Mouse (Mus musculus): Measurements from ENCODE around the gene B4galnt3. TPM values are rescaled to one million over a fixed set of nuclear protein-coding genes. Genes with fewer than 3 reads are reported as not detected.
A peak's percentile ranks its signal among the peaks of the same experiment; 100 is the strongest.

The B4galnt3 gene
- polyA plus RNA-seq, 1 experiment: 0.10 TPM

GRCm38 (mm10) chr6:120193793-120194192 is 100.6 kb downstream of the B4galnt3 start:
- no peak overlapping the region for H3K4me2 ChIP-seq (ENCODE audit: low read depth)
- no peak overlapping the region for H3K4me3 ChIP-seq
- no peaks in the 10 kb centered on the region for H3K36me3 ChIP-seq (ENCODE audit: control insufficient read depth, insufficient read depth)
- no peak overlapping the region for H3ac ChIP-seq (ENCODE audit: control insufficient read depth, insufficient read length)
- no peaks in the 10 kb centered on the region for H3K27me3 ChIP-seq (ENCODE audit: control insufficient read depth, insufficient read depth, insufficient read length)
- no peaks in the 10 kb centered on the region for H3K79me2 ChIP-seq (ENCODE audit: control insufficient read depth, insufficient read depth)
- TF ChIP-seq POLR2A (IDR thresholded peaks at IDR 0.05; ENCODE audit: insufficient read length, low read depth): no peak

GRCm38 (mm10) chr6:120193174-120193573 is 101.2 kb downstream of the B4galnt3 start:
- Histone ChIP-seq H3K4me2 (ENCODE audit: low read depth) (peak overlapping the region; percentile 79), H3K27me3 (ENCODE audit: control insufficient read depth, insufficient read depth, insufficient read length) (no peaks in the 10 kb centered on the region), H3K4me3 (peak overlapping the region; percentile 23), H3K36me3 (ENCODE audit: control insufficient read depth, insufficient read depth) (no peaks in the 10 kb centered on the region), H3ac (ENCODE audit: control insufficient read depth, insufficient read length) (no peak overlapping the region), H3K79me2 (ENCODE audit: control insufficient read depth, insufficient read depth) (no peaks in the 10 kb centered on the region)
- TF ChIP-seq POLR2A (IDR thresholded peaks at IDR 0.05; ENCODE audit: insufficient read length, low read depth) (no peak), USF1 (IDR thresholded peaks at IDR 0.05; ENCODE audit: low read depth) (peak; percentile 79)

GRCm38 (mm10) chr6:120192211-120192870 is 102.0 kb downstream of the B4galnt3 start:
- H3K27me3 ChIP-seq (ENCODE audit: control insufficient read depth, insufficient read depth, insufficient read length): no peaks in the 10 kb centered on the region
- H3K36me3 ChIP-seq (ENCODE audit: control insufficient read depth, insufficient read depth): no peaks in the 10 kb centered on the region
- TF ChIP-seq TCF3 (IDR thresholded peaks at IDR 0.05; ENCODE audit: insufficient read length, low read depth) (no peak), MAX (IDR thresholded peaks at IDR 0.05; ENCODE audit: low read depth) (no peak), CEBPB (IDR thresholded peaks at IDR 0.05; ENCODE audit: insufficient read depth, poor library complexity, severe bottlenecking) (no peak), REST (IDR thresholded peaks at IDR 0.05; ENCODE audit: insufficient read depth, insufficient read length) (no peak), MYOG (IDR thresholded peaks at IDR 0.05; ENCODE audit: control insufficient read depth in 1 of 3, insufficient read depth in 1 of 3, insufficient read length in 2 of 3, low read depth in 2 of 3) (no peak), SRF (IDR thresholded peaks at IDR 0.05; ENCODE audit: control insufficient read depth, insufficient read length, low read depth) (no peak), TCF12 (IDR thresholded peaks at IDR 0.05; ENCODE audit: insufficient read depth, poor library complexity, severe bottlenecking) (no peak), MYOD1 (IDR thresholded peaks at IDR 0.05; ENCODE audit: control insufficient read depth in 1 of 3, insufficient read length in 2 of 3, low read depth in 2 of 3) (no peak), USF1 (IDR thresholded peaks at IDR 0.05; ENCODE audit: low read depth) (no peak), POLR2AphosphoS2 (IDR thresholded peaks at IDR 0.05; ENCODE audit: insufficient read length, low read depth) (peak; percentile 43), POLR2A (IDR thresholded peaks at IDR 0.05; ENCODE audit: insufficient read length, low read depth) (peak; percentile 78), E2F4 (IDR thresholded peaks at IDR 0.05; ENCODE audit: insufficient read depth) (no peak)
- H3K79me2 ChIP-seq (ENCODE audit: control insufficient read depth, insufficient read depth): no peaks in the 10 kb centered on the region
- H3K4me2 ChIP-seq (ENCODE audit: low read depth): peak overlapping the region; percentile 79
- no peak overlapping the region for H3ac ChIP-seq (ENCODE audit: control insufficient read depth, insufficient read length)
- peak overlapping the region; percentile 23 for H3K4me3 ChIP-seq

- Histone ChIP-seq H3K4me3 (peak overlapping the region; percentile 23), H3K4me2 (ENCODE audit: low read depth) (peak overlapping the region; percentile 79), H3K79me2 (ENCODE audit: control insufficient read depth, insufficient read depth) (no peaks in the 10 kb centered on the region), H3K36me3 (ENCODE audit: control insufficient read depth, insufficient read depth) (no peaks in the 10 kb centered on the region), H3K27me3 (ENCODE audit: control insufficient read depth, insufficient read depth, insufficient read length) (no peaks in the 10 kb centered on the region), H3ac (ENCODE audit: control insufficient read depth, insufficient read length) (no peak overlapping the region)
- TF ChIP-seq REST (IDR thresholded peaks at IDR 0.05; ENCODE audit: insufficient read depth, insufficient read length) (no peak), MYOG (IDR thresholded peaks at IDR 0.05; ENCODE audit: control insufficient read depth in 1 of 3, insufficient read depth in 1 of 3, insufficient read length in 2 of 3, low read depth in 2 of 3) (no peak), POLR2AphosphoS2 (IDR thresholded peaks at IDR 0.05; ENCODE audit: insufficient read length, low read depth) (no peak), CEBPB (IDR thresholded peaks at IDR 0.05; ENCODE audit: insufficient read depth, poor library complexity, severe bottlenecking) (no peak), E2F4 (IDR thresholded peaks at IDR 0.05; ENCODE audit: insufficient read depth) (no peak), POLR2A (IDR thresholded peaks at IDR 0.05; ENCODE audit: insufficient read length, low read depth) (no peak), TCF12 (IDR thresholded peaks at IDR 0.05; ENCODE audit: insufficient read depth, poor library complexity, severe bottlenecking) (no peak), SRF (IDR thresholded peaks at IDR 0.05; ENCODE audit: control insufficient read depth, insufficient read length, low read depth) (no peak), TCF3 (IDR thresholded peaks at IDR 0.05; ENCODE audit: insufficient read length, low read depth) (no peak)
Measured at GRCm38 (mm10) chr6:120191396-120192170, 102.8 kb downstream of the B4galnt3 start.

- H3K4me2 ChIP-seq (ENCODE audit: low read depth): peak overlapping the region; percentile 79
- no peaks in the 10 kb centered on the region for H3K36me3 ChIP-seq (ENCODE audit: control insufficient read depth, insufficient read depth)
- H3K79me2 ChIP-seq (ENCODE audit: control insufficient read depth, insufficient read depth): no peaks in the 10 kb centered on the region
- TF ChIP-seq E2F4 (IDR thresholded peaks at IDR 0.05; ENCODE audit: insufficient read depth) (no peak), MYOG (IDR thresholded peaks at IDR 0.05; ENCODE audit: control insufficient read depth in 1 of 3, insufficient read depth in 1 of 3, insufficient read length in 2 of 3, low read depth in 2 of 3) (peak in 2 of 3 experiments; percentile 82 to 86), TCF3 (IDR thresholded peaks at IDR 0.05; ENCODE audit: insufficient read length, low read depth) (peak; percentile 12), MYOD1 (IDR thresholded peaks at IDR 0.05; ENCODE audit: control insufficient read depth in 1 of 3, insufficient read length in 2 of 3, low read depth in 2 of 3) (peak in 2 of 3 experiments; percentile 51 to 88)
- H3K27me3 ChIP-seq (ENCODE audit: control insufficient read depth, insufficient read depth, insufficient read length): no peaks in the 10 kb centered on the region
- H3ac ChIP-seq (ENCODE audit: control insufficient read depth, insufficient read length): no peak overlapping the region
- peak overlapping the region; percentile 23 for H3K4me3 ChIP-seq
Measured at GRCm38 (mm10) chr6:120190912-120191311, 103.4 kb downstream of the B4galnt3 start.
